Mouse (Mus musculus): ENCODE data around the gene Atp23. TPM values are rescaled to one million over a fixed set of nuclear protein-coding genes. Genes with fewer than 3 reads are reported as not detected.
A peak's percentile ranks its signal among the peaks of the same experiment; 100 is the strongest.

Gene Atp23
- polyA plus RNA-seq (2015; fragmentation: Nextera tagmentation; extraction: Ambion mirVana): 9.3 and 10.0 TPM in 2 replicates

GRCm38 (mm10) chr10:126900821-126901487 is at the start of gene Atp23:
Gene Atp23, minus strand, starts transcription at chr10:126901355.
- H3K4me1 ChIP-seq (replicated peaks): peaks cover 26% of the 10 kb centered on the region
- under 1% methylated on average over 49 of the region's 56 CpGs for WGBS (ENCODE audit: insufficient replicate concordance)
- peak; percentile 81 for ATAC-seq (ENCODE audit: low read depth)
- H3K9ac ChIP-seq: peak within 1 kb of the TSS; percentile 78
- peak within 1 kb of the TSS; percentile 72 for H3K4me3 ChIP-seq (replicated peaks)
- H3K9me3 ChIP-seq (replicated peaks): no peaks in the 10 kb centered on the region
- H3K36me3 ChIP-seq: peaks cover 7% of the 10 kb centered on the region
- no peaks in the 10 kb centered on the region for H3K27me3 ChIP-seq
- peak within 1 kb of the TSS; percentile 96 for H3K4me2 ChIP-seq
- peak within 1 kb of the TSS; percentile 45 for H3K27ac ChIP-seq
- peak; percentile 89 for DNase-seq

DNA sequence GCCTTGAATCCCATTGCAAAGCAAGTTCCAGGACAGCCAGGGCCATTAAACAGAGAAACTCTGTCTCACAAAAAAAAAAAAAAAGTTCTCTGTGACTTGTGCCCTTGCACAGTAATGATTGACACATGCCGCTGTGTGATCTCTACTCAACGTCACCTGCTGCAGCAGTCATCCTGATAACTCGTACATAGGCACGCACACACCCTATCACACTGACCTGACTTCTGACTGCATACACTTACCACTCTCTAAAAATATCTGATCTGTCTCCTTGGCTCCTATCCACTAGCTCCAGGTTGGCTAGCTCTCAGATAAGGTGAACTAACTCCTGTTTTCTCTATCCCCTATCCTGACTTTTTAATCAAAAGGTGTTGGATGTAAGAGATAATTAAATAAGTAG is 49.4 kb upstream of the Atp23 start:
- no peak overlapping the region for H3K4me2 ChIP-seq
- DNase-seq: peak; percentile 44
- no peaks in the 10 kb centered on the region for H3K9me3 ChIP-seq (replicated peaks)
- H3K27ac ChIP-seq: no peak overlapping the region
- H3K9ac ChIP-seq: no peak overlapping the region
- H3K27me3 ChIP-seq: no peaks in the 10 kb centered on the region
- H3K4me1 ChIP-seq (replicated peaks): peaks cover 21% of the 10 kb centered on the region
- no peaks in the 10 kb centered on the region for H3K36me3 ChIP-seq
- 29% methylated on average over 4 of the region's 4 CpGs for WGBS (ENCODE audit: insufficient replicate concordance)
- no peak overlapping the region for H3K4me3 ChIP-seq (replicated peaks)
- peak; percentile 93 for ATAC-seq (ENCODE audit: low read depth)

DNA sequence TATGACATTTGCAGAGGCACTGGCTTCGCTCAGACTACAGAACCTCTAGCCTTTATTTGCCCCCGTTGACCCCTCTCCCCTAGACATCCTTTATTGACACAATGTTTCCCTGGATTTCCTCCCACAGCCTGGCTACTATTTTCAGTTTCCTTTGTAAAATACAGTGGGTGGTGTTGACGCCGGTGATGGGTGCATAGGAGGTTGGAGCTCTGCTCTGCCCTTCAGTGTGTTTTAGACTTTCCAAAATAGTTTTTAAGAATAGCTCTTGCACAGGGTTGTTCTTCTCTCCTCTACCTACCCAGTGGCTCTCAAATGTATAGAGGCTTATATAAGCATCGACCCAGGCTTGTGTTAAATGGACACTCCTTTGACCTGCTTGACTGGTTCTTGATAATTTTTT is 48.7 kb upstream of the Atp23 start:
- no peaks in the 10 kb centered on the region for H3K27me3 ChIP-seq
- H3K9ac ChIP-seq: no peak overlapping the region
- 52% methylated on average over 5 of the region's 5 CpGs for WGBS (ENCODE audit: insufficient replicate concordance)
- ATAC-seq (ENCODE audit: low read depth): no peak
- no peak for DNase-seq
- H3K4me3 ChIP-seq (replicated peaks): no peak overlapping the region
- H3K9me3 ChIP-seq (replicated peaks): no peaks in the 10 kb centered on the region
- no peak overlapping the region for H3K27ac ChIP-seq
- no peaks in the 10 kb centered on the region for H3K36me3 ChIP-seq
- no peak overlapping the region for H3K4me2 ChIP-seq
- peaks cover 21% of the 10 kb centered on the region for H3K4me1 ChIP-seq (replicated peaks)

- Histone ChIP-seq H3K27me3 (no peaks in the 10 kb centered on the region), H3K4me1 (replicated peaks) (peaks cover 14% of the 10 kb centered on the region), H3K9ac (no peak overlapping the region), H3K27ac (no peak overlapping the region), H3K9me3 (replicated peaks) (no peaks in the 10 kb centered on the region), H3K4me3 (replicated peaks) (no peak overlapping the region), H3K36me3 (no peaks in the 10 kb centered on the region), H3K4me2 (no peak overlapping the region)
- ATAC-seq (ENCODE audit: low read depth) (no peak), DNase-seq (no peak)
- 65% methylated on average over 5 of the region's 5 CpGs for WGBS (ENCODE audit: insufficient replicate concordance)
Measured at GRCm38 (mm10) chr10:126945531-126945930, 44.4 kb upstream of the Atp23 start.

GRCm38 (mm10) chr10:126940949-126941348 is 39.8 kb upstream of the Atp23 start:
- no peak overlapping the region for H3K9ac ChIP-seq
- no peak overlapping the region for H3K4me2 ChIP-seq
- H3K4me3 ChIP-seq (replicated peaks): no peak overlapping the region
- no peaks in the 10 kb centered on the region for H3K27me3 ChIP-seq
- H3K4me1 ChIP-seq (replicated peaks): no peaks in the 10 kb centered on the region
- 0 out of 2 replicates have a peak, but pooled peaks cover 3% of the 10 kb centered on the region for H3K9me3 ChIP-seq (replicated peaks)
- H3K27ac ChIP-seq: no peak overlapping the region
- H3K36me3 ChIP-seq: no peaks in the 10 kb centered on the region
- 61% methylated on average over 7 of the region's 7 CpGs for WGBS (ENCODE audit: insufficient replicate concordance)
- DNase-seq (no peak), ATAC-seq (ENCODE audit: low read depth) (no peak)

DNA sequence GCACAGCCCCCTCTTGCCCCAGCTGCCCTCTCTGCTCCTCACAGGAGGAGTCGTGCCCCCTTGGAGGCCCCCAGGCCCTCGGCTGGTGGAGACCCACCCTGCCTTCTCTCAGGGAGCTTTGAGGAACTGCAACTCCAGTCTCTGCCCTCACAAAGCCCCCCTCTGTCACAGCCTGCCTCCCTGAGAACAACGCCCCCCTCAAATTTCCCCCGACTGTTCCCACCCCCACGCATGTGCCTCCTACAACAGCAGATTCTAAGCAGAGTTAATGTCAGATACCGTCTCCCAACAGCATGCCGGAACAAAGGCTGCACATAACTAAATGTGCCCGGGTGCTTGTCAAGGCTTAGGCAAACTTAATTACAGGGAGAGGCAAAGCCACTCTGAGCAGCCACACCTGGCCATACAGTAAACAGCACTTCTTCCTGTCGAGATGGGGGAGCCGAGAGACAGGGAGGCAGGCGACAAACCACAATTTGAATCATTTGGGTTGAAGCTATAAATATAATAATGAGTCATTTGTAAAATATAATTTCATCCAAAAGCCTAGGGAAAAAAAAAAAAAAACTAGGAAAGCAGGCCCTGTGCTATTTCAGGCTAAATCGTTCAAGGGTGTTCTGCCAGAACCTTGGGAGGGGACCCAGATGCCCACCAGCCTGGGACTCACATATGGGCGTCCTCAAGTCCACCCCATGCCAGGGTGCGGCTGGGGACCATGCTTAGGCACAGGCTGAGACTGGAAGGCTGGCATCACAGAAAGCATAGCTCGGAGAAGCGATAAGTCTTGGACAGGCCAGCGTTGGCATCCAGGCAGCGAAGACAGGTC is 34.6 kb upstream of the Atp23 start:
- WGBS (ENCODE audit: insufficient replicate concordance): 57% methylated on average over 18 of the region's 18 CpGs
- peaks cover 5% of the 10 kb centered on the region; the same call in 1 of the 2 replicates for H3K4me1 ChIP-seq (replicated peaks)
- no peaks in the 10 kb centered on the region for H3K27me3 ChIP-seq
- ATAC-seq (ENCODE audit: low read depth) (no peak), DNase-seq (no peak)
- H3K27ac ChIP-seq: no peak overlapping the region
- no peak overlapping the region for H3K9ac ChIP-seq
- H3K4me3 ChIP-seq (replicated peaks): no peak overlapping the region
- no peaks in the 10 kb centered on the region for H3K36me3 ChIP-seq
- 0 out of 2 replicates have a peak, but pooled peaks cover 3% of the 10 kb centered on the region for H3K9me3 ChIP-seq (replicated peaks)
- no peak overlapping the region for H3K4me2 ChIP-seq

DNA sequence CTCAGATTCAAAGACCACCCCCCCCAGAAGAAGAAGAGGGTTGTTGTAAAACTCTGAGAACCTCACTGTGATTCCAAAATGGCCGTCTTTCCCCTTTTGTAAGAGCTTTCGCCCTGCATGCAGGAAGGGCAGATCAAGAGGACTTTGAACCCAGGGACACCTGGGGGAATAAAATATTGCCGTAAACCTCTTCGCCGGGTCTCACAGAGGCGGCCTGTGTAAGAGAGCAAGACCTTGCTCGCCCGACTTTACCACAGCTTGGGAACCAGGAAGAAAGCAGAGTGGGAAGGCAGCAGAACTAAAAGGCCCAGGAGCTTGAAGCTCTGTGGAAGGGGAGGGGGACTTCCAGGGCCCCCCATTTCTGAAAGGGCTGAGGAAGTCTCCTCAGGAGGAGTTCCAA is 34.0 kb upstream of the Atp23 start:
- no peak for ATAC-seq (ENCODE audit: low read depth)
- Histone ChIP-seq H3K4me1 (replicated peaks) (peaks cover 5% of the 10 kb centered on the region; the same call in 1 of the 2 replicates), H3K27ac (no peak overlapping the region), H3K36me3 (no peaks in the 10 kb centered on the region), H3K9me3 (replicated peaks) (0 out of 2 replicates have a peak, but pooled peaks cover 3% of the 10 kb centered on the region), H3K27me3 (peaks cover 6% of the 10 kb centered on the region; the same call in 1 of the 2 replicates), H3K4me2 (no peak overlapping the region), H3K9ac (no peak overlapping the region), H3K4me3 (replicated peaks) (no peak overlapping the region)
- 73% methylated on average over 8 of the region's 8 CpGs for WGBS (ENCODE audit: insufficient replicate concordance)
- no peak for DNase-seq

- H3K36me3 ChIP-seq: no peaks in the 10 kb centered on the region
- H3K4me3 ChIP-seq (replicated peaks): no peak overlapping the region
- H3K9me3 ChIP-seq (replicated peaks): 0 out of 2 replicates have a peak, but pooled peaks cover 3% of the 10 kb centered on the region
- no peak for DNase-seq
- no peak for ATAC-seq (ENCODE audit: low read depth)
- H3K4me2 ChIP-seq: no peak overlapping the region
- WGBS (ENCODE audit: insufficient replicate concordance): 80% methylated on average over 13 of the region's 13 CpGs
- H3K4me1 ChIP-seq (replicated peaks): peaks cover 5% of the 10 kb centered on the region; the same call in 1 of the 2 replicates
- no peak overlapping the region for H3K27ac ChIP-seq
- H3K9ac ChIP-seq: no peak overlapping the region
- peaks cover 10% of the 10 kb centered on the region for H3K27me3 ChIP-seq
Measured at GRCm38 (mm10) chr10:126934561-126934960, 33.4 kb upstream of the Atp23 start.

DNA sequence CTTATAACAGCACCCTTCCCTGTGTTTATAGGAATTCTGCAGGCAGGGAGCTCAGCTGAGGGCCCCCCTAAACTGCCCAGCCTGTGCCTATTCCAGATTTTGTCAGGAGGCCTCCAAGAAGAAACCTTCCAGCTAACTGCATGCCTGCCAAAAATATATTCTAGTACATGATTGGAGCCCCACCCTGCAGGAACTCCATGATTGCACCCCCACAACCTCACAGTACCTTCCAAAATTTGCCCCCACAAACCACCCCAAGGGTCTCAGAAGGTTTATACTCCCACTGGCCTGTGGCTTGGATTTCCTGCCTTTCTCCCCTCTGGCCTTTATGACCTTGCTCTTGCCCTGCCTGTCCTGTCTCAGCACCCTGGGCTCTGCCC is 30.6 kb upstream of the Atp23 start:
- peaks cover 27% of the 10 kb centered on the region for H3K4me1 ChIP-seq (replicated peaks)
- no peak for DNase-seq
- no peaks in the 10 kb centered on the region for H3K9me3 ChIP-seq (replicated peaks)
- H3K4me3 ChIP-seq (replicated peaks): no peak overlapping the region
- ATAC-seq (ENCODE audit: low read depth): no peak
- H3K36me3 ChIP-seq: no peaks in the 10 kb centered on the region
- 0 out of 2 replicates have a peak overlapping the region, but pooled peaks have one; percentile 58 for H3K27ac ChIP-seq
- peaks cover 38% of the 10 kb centered on the region for H3K27me3 ChIP-seq
- H3K9ac ChIP-seq: no peak overlapping the region
- H3K4me2 ChIP-seq: no peak overlapping the region

- Histone ChIP-seq H3K4me2 (no peak overlapping the region), H3K9ac (no peak overlapping the region), H3K9me3 (replicated peaks) (no peaks in the 10 kb centered on the region), H3K4me3 (replicated peaks) (no peak overlapping the region), H3K27ac (peak overlapping the region; percentile 58), H3K36me3 (no peaks in the 10 kb centered on the region), H3K27me3 (peaks cover 43% of the 10 kb centered on the region), H3K4me1 (replicated peaks) (peaks cover 27% of the 10 kb centered on the region)
- ATAC-seq (ENCODE audit: low read depth): no peak
- DNase-seq: no peak
- WGBS (ENCODE audit: insufficient replicate concordance): 60% methylated on average over 8 of the region's 8 CpGs
Measured at GRCm38 (mm10) chr10:126931123-126931759, 30.1 kb upstream of the Atp23 start.

All from liver, embryonic 13.5 days (tissue).